Mouse (Mus musculus) ES-Bruce4 (cell line): ENCODE measurements around the gene Erv3. TPM values are rescaled to one million over a fixed set of nuclear protein-coding genes. Genes with fewer than 3 reads are reported as not detected.
A peak's percentile ranks its signal among the peaks of the same experiment; 100 is the strongest.

ENCODE experiments used
- H3K27ac ChIP-seq: 2 replicates; pipeline ENCODE4 v1.5.1; 2012; ENCODE audit warnings: low read length, inconsistent platforms; ENCODE audit not compliant: insufficient read depth
- H3K27me3 ChIP-seq: 2 replicates; pipeline ENCODE4 v1.6.1; 2012; ENCODE audit warnings: mild to moderate bottlenecking, low read length, inconsistent platforms; ENCODE audit not compliant: control insufficient read depth, poor library complexity, insufficient read depth, severe bottlenecking
- H3K36me3 ChIP-seq: 2 replicates; pipeline ENCODE4 v1.6.1; 2012; ENCODE audit warnings: inconsistent platforms, mild to moderate bottlenecking, low read length, moderate library complexity; ENCODE audit not compliant: control insufficient read depth, poor library complexity, insufficient read depth, severe bottlenecking
- H3K4me1 ChIP-seq: one replicate; pipeline ENCODE4 v1.8.1; 2011; ENCODE audit warnings: low read length; ENCODE audit not compliant: control insufficient read depth, insufficient read depth
- H3K4me3 ChIP-seq: 2 replicates; pipeline ENCODE4 v1.5.1; 2011; ENCODE audit warnings: low read depth, mild to moderate bottlenecking, low read length
- H3K9ac ChIP-seq: 2 replicates; pipeline ENCODE4 v1.6.1; 2012; ENCODE audit warnings: low read depth, mild to moderate bottlenecking, inconsistent platforms; ENCODE audit not compliant: poor library complexity, severe bottlenecking
- H3K9me3 ChIP-seq: replicated peaks from 2 replicates; pipeline ENCODE4 v1.6.1; 2012; ENCODE audit warnings: mild to moderate bottlenecking, low read length, inconsistent platforms; ENCODE audit not compliant: control insufficient read depth, poor library complexity, insufficient read depth, severe bottlenecking
- CTCF ChIP-seq: IDR thresholded peaks from one replicate; pipeline ENCODE4 v1.8.1; 2011; ENCODE audit warnings: low read depth, low read length
- EP300 ChIP-seq: IDR thresholded peaks from 2 replicates; pipeline ENCODE4 v1.6.1; 2011; ENCODE audit warnings: low read depth, low read length; ENCODE audit not compliant: insufficient read depth
- POLR2A ChIP-seq: IDR thresholded peaks from one replicate; pipeline ENCODE4 v1.8.1; 2011; ENCODE audit warnings: low read length; ENCODE audit not compliant: insufficient read depth
- polyA plus RNA-seq: library from polyadenylated mRNA; stranded (reverse); fragments of >200 nt; gene quantifications from 2 replicates; pipeline ENCODE4 v1.2.4, GENCODE M21; 2011; ENCODE audit warnings: low read depth; ENCODE audit not compliant: missing spikeins, insufficient read depth, insufficient read length

Erv3 gene
- polyA plus RNA-seq, 1 experiment, result 0.46 TPM

DNA sequence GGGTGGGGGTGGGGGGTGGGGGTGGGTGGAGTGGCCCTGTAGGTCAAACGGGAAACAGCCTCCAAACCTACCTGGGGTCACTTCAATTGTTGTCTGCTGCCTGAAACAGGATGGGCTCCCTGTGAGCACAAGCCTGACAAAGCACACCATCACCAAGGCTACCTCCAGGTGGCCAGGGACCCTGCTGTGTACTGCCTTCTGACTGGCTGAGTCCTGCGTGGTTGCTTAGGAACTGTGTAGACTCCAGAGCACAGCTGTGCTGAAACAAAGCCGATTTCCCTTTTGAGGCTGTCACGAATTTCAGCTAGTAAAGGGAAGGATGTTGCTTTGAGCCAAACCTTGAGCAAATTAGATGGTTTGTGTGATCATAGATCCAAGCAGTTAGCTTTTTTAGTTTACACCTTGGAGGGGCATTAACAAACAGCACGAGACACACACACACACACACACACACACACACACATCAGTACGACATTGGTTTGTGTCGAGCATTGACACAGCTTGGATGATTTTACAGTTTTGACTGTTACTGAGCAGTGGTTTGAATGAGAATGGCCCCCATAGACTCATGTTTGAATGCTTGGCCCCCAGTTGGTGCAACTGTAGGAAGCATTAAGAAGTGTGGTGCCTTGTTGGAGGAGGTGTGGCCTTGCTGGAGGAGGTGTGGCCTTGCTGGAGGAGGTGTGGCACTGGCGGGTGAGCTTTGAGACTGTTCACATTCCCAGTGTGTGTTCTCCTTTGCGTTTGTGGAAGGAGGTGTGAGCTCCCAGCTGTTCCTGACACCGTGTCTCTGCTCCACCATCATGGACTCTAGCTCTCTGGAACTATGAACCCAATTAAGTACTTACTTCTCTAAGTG, 11.8 kb downstream of the Erv3 start:
- Histone ChIP-seq H3K27me3 (no peaks in the 10 kb centered on the region), H3K9me3 (no peaks in the 10 kb centered on the region), H3K4me3 (0 out of 2 replicates have a peak overlapping the region, but pooled peaks have one; percentile 5), H3K9ac (no peak overlapping the region), H3K36me3 (no peaks in the 10 kb centered on the region), H3K27ac (peak overlapping the region; percentile 97), H3K4me1 (peaks cover 5% of the 10 kb centered on the region)
- TF ChIP-seq EP300 (peak; percentile 96), CTCF (no peak), POLR2A (no peak)

DNA sequence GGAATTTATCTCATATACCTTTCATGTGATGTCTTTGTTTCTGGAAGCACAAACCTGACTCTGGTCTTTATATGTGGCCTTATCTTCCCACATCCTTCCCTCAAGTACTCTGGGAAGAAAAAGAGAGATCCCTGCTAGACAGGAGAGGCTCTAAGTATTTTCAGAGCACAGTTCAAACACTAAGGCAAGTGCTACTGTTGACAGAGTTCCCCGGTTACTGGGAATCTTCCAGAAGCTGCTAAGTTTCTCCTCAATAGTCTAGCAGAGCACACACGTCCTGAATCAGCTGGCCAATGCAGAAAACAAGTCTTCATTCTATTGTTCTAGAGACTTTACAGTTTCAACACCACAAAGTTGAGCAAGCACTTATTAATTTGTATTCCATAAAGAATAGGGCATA, 12.7 kb downstream of the Erv3 start:
- Histone ChIP-seq H3K27ac (peak overlapping the region; percentile 49; the same call in 1 of the 2 replicates), H3K9me3 (no peaks in the 10 kb centered on the region), H3K9ac (no peak overlapping the region), H3K36me3 (no peaks in the 10 kb centered on the region), H3K27me3 (no peaks in the 10 kb centered on the region), H3K4me3 (no peak overlapping the region), H3K4me1 (peaks cover 5% of the 10 kb centered on the region)
- TF ChIP-seq EP300 (no peak), POLR2A (no peak), CTCF (no peak)

DNA sequence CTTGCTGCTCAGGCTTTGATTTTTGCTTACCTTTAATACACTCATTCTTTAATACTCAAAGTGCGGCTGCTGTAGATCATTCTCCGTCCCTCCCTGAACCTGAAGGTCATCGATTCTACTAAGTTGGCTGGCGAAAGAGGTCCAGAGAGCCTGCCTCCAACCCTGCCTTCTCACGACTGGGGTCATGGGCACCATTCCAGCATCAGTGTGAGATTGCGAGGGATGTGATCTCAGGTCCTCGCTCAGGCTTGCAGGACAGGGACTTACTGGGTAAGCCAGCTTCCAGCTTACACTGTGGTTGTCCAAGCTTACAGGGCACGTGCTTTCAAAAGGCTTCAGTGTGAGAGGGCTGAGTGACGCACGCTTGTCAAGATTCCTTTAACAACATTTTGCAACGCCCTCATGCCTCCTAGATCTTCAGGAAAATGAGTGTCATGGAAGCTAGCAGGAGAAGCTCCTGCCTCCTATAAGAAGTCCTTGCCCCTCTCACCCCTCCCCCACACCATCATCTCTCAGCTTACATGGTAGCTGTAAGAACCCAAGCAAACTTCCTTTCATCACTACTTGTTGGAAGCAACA, 13.3 kb downstream of the Erv3 start:
- no peak overlapping the region for H3K4me3 ChIP-seq
- H3K9me3 ChIP-seq, result no peaks in the 10 kb centered on the region
- no peak overlapping the region for H3K27ac ChIP-seq

DNA sequence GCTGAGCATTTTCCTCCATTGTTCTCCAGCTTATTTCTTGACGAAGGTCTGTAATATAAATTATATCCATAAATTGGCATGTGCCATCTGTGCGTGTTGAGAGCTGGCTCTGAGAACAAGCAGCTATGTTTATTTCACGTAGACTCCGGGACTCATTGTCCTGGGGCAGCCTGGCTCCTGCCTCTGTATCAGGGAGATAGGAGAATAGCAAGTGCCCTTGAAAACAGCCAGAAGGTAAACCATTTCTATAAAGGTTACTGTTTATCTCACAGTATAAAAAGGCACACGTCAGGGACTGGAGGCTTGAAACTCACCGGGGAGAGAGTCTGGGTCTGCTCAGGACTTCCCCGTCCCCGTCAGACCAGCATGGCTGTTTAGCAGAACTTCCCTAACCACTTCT, 13.9 kb downstream of the Erv3 start:
- no peak overlapping the region for H3K9ac ChIP-seq
- no peak overlapping the region for H3K27ac ChIP-seq
- H3K27me3 ChIP-seq, result no peaks in the 10 kb centered on the region
- TF ChIP-seq EP300 (no peak), CTCF (no peak), POLR2A (no peak)
- H3K4me3 ChIP-seq, result no peak overlapping the region
- no peaks in the 10 kb centered on the region for H3K9me3 ChIP-seq
- H3K4me1 ChIP-seq, result peaks cover 5% of the 10 kb centered on the region
- no peaks in the 10 kb centered on the region for H3K36me3 ChIP-seq

More for the DNA sequence above, 13.3 kb downstream of the Erv3 start:
- no peak overlapping the region for H3K9ac ChIP-seq
- H3K36me3 ChIP-seq, result no peaks in the 10 kb centered on the region
- no peak for TF ChIP-seq POLR2A
- no peak for TF ChIP-seq CTCF
- TF ChIP-seq EP300, result no peak
- H3K27me3 ChIP-seq, result no peaks in the 10 kb centered on the region
- H3K4me1 ChIP-seq, result peaks cover 5% of the 10 kb centered on the region

DNA sequence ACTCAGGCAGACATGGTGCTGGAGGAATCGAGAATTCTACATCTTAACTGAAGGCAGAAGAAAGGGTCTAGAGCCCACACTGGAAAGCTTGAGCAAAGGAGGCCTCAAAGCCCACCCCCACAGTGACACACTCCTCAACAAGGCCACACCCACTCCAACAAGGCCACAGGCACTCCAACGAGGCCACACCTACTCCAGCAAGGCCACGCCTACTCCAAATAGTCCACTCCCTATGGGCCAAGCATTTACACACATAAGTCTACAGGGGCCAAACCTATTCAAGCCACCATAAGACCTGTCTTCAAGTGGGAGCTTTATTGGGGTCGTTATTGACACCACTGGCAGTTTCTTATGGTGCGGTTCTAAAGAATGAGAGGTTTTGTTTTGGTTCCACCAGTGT, 17.0 kb downstream of the Erv3 start:
- Histone ChIP-seq H3K4me3 (no peak overlapping the region), H3K27ac (no peak overlapping the region), H3K4me1 (peaks cover 5% of the 10 kb centered on the region), H3K27me3 (no peaks in the 10 kb centered on the region), H3K9me3 (no peaks in the 10 kb centered on the region), H3K9ac (no peak overlapping the region), H3K36me3 (no peaks in the 10 kb centered on the region)
- TF ChIP-seq EP300 (no peak), POLR2A (no peak), CTCF (no peak)

DNA sequence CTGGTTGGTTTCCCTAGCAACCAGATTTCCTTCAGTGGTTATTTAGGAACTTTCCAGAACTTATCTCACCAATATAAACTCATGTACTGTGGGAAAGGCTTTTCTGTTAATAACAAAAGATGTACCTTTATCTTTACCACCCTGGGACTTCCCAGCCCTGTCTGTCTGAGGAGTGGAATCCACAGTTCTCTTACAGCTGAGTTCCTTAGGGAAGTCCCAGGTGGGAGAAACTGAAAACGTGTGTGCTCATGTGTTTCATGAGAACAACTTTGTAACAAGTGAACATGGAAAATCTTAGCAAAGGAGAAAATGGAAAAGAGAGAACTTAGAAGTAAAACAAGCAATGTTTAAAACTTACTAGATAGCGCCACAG, 18.2 kb downstream of the Erv3 start:
- H3K9ac ChIP-seq, result no peak overlapping the region
- H3K27ac ChIP-seq, result no peak overlapping the region
- no peak for TF ChIP-seq EP300
- TF ChIP-seq CTCF, result no peak
- no peak for TF ChIP-seq POLR2A

More for the DNA sequence above, 18.2 kb downstream of the Erv3 start:
- no peak overlapping the region for H3K4me3 ChIP-seq
- peaks cover 2% of the 10 kb centered on the region for H3K4me1 ChIP-seq
- no peaks in the 10 kb centered on the region for H3K36me3 ChIP-seq
- no peaks in the 10 kb centered on the region for H3K9me3 ChIP-seq
- H3K27me3 ChIP-seq, result no peaks in the 10 kb centered on the region
